Mouse (Mus musculus) ES-E14 (cell line): Measurements from ENCODE around the gene Ctag2.

Experiments used
- MAFK ChIP-seq: IDR thresholded peaks from 2 replicates; pipeline ENCODE4 v1.6.1; 2014; ENCODE audit warnings: mild to moderate bottlenecking, low read depth, low read length, inconsistent platforms; ENCODE audit not compliant: insufficient read depth
- ZC3H11A ChIP-seq: IDR thresholded peaks from 2 replicates; pipeline ENCODE4 v1.6.1; 2012; ENCODE audit warnings: low read depth, mild to moderate bottlenecking, inconsistent platforms, low read length, borderline replicate concordance
- ZNF384 ChIP-seq: IDR thresholded peaks from 2 replicates; pipeline ENCODE4 v1.6.1; 2012; ENCODE audit warnings: low read depth, low read length, inconsistent platforms

DNA sequence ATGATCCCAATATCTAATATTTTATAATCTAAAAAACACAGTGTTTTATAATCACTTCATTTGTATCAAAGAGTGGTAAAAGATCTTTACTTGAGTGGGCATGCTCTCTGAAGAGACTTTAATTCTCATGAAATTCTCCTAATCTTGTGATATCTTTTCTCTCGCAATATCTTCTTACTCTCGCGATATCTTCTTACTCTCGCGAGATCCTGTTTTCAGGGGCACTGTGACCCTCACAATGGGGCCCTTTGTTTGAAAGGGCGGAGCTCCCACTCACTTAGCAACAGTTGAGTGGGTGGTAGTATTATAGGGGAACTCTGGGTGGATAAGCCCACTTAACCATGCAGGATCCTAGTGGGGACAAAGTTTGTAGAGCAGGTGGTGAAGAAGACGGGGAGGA, at the start of gene Ctag2:
- TF ChIP-seq ZNF384 = no peak
- no peak for TF ChIP-seq MAFK
- TF ChIP-seq ZC3H11A = no peak
